ENCODE assay signal across 32 mouse cellular contexts in the genomic region with DNA sequence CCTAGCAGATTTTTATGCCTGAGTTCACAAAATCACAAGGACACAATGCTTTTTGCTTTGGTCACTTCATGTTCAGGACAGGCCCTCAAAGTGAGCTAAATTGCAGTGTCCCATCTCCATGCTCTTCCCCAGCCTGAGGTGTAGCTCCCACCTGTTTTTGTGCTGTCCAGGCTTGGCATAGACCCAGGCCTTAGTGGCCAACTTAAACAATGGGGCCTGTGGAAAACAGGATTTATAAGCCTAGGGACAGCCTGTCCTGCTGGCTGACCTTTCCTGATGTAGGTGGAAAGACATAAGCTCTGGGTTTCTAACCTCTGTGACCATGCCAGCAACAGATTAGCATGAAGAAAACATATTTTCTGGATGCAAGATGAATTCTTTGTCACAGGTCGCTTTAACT. TPM values are rescaled to one million over a fixed set of nuclear protein-coding genes. Genes with fewer than 3 reads are reported as not detected.
DNase-seq lines count a peak whose midpoint lies in the region; ATAC-seq and TF ChIP-seq lines count a peak whose summit lies in the region.
"Had no signal": no experiment of that assay in that cellular context is flagged by ENCODE, and none has a peak within 500 bp of the region (broad histone marks: within the 10 kb centered on the region; RNA-seq: fewer than 3 reads in every experiment).

No protein-coding gene starts in this region.

- H3K9me3 ChIP-seq in lung, postnatal 0 days (ENCODE audit: low read length) = no peaks in the 10 kb centered on the region
- H3K9me3 ChIP-seq: embryonic facial prominence, embryonic 15.5 days; limb, embryonic 13.5 days had no signal

- TF ChIP-seq EP300 in lung, postnatal 0 days (IDR thresholded peaks at IDR 0.05) = no peak

- DNase-seq in gastrocnemius, adult 18-20 months (ENCODE audit: low spot score) = peak; percentile 17
- no peak for DNase-seq in gastrocnemius, postnatal 10 days
- peak; percentile 60 for DNase-seq in kidney, postnatal 10 days
- DNase-seq in kidney, adult 8-10 months = no peak
- peak; percentile 4 for DNase-seq in lung, postnatal 25 days (ENCODE audit: low spot score)
- no peak for DNase-seq in lung, postnatal 0 days (ENCODE audit: low spot score)
- DNase-seq in heart, postnatal 4 days = peak; percentile 49
- no peak for DNase-seq in cerebellum, adult 11-12 months
- DNase-seq: cerebellum, adult 8-10 months; cerebellum, postnatal 36 days; layer of hippocampus, adult 9-11 months; lung, adult 18-20 months; lung, postnatal 4 days; midbrain, embryonic 14.5 days; thymus, adult 2 months; thymus, postnatal 4 days had no signal

- no peak for ATAC-seq in lung, postnatal 0 days
- ATAC-seq: CD4-positive, CD25-positive, alpha-beta regulatory T cell, adult 4 months; forebrain, embryonic 14.5 days; liver, embryonic 12.5 days had no signal

- H3K27ac ChIP-seq in lung, postnatal 0 days (ENCODE audit: low read length) = no peak overlapping the region
- H3K27ac ChIP-seq: embryonic facial prominence, embryonic 15.5 days; hindbrain, embryonic 14.5 days; limb, embryonic 13.5 days; liver, embryonic 12.5 days; stomach, postnatal 0 days had no signal

- no peak overlapping the region for H3K4me3 ChIP-seq in lung, postnatal 0 days (ENCODE audit: low read depth, low read length)
- H3K4me3 ChIP-seq: embryonic facial prominence, embryonic 15.5 days; limb, embryonic 13.5 days; liver, embryonic 12.5 days had no signal

- H3K4me1 ChIP-seq in lung, postnatal 0 days (ENCODE audit: insufficient read depth, low read depth, low read length) = no peaks in the 10 kb centered on the region
- H3K4me1 ChIP-seq: embryonic facial prominence, embryonic 15.5 days; limb, embryonic 13.5 days; liver, embryonic 12.5 days had no signal

- H3K4me2 ChIP-seq in lung, postnatal 0 days (replicated peaks; ENCODE audit: low read depth, low read length) = no peak overlapping the region
- H3K4me2 ChIP-seq: embryonic facial prominence, embryonic 15.5 days; hindbrain, embryonic 14.5 days; limb, embryonic 13.5 days; liver, embryonic 12.5 days had no signal

- H3K9ac ChIP-seq in lung, postnatal 0 days (replicated peaks; ENCODE audit: low read depth) = no peak overlapping the region
- H3K9ac ChIP-seq: embryonic facial prominence, embryonic 15.5 days; hindbrain, embryonic 14.5 days; limb, embryonic 13.5 days; liver, embryonic 12.5 days had no signal

- TF ChIP-seq CTCF in lung, postnatal 0 days (IDR thresholded peaks at IDR 0.05) = no peak

- WGBS in lung, postnatal 0 days = 70% methylated on average over 1 of the region's 1 CpGs

- H3K36me3 ChIP-seq in lung, postnatal 0 days (ENCODE audit: insufficient read depth, low read length) = no peaks in the 10 kb centered on the region
- H3K36me3 ChIP-seq: embryonic facial prominence, embryonic 15.5 days; limb, embryonic 13.5 days; liver, embryonic 12.5 days had no signal

- no peaks in the 10 kb centered on the region for H3K27me3 ChIP-seq in lung, postnatal 0 days (replicated peaks; ENCODE audit: insufficient read depth, low read length)
- H3K27me3 ChIP-seq: embryonic facial prominence, embryonic 15.5 days; limb, embryonic 13.5 days; liver, embryonic 12.5 days had no signal

RNA-seq across cellular contexts. Expression of a gene that starts 51.6 kb away (rescaled TPM):
- total RNA-seq in gastrocnemius, adult 18-20 months (2021) = not detected
- total RNA-seq in gastrocnemius, postnatal 10 days (2021) = not detected
- not detected in 2 replicates for polyA plus RNA-seq in lung, postnatal 0 days (2015; fragmentation: Nextera tagmentation; extraction: Ambion mirVana)
- not detected for total RNA-seq in heart, postnatal 4 days (2021)
- total RNA-seq: gastrocnemius, postnatal 36 days; left cerebral cortex, adult 18-20 months; left cerebral cortex, postnatal 25 days; megakaryocyte-erythroid progenitor cell, adult 5-6 weeks had no signal
- polyA plus RNA-seq: CD4-positive, CD25-positive, alpha-beta regulatory T cell, adult 4 months; embryonic facial prominence, embryonic 15.5 days; forebrain, embryonic 14.5 days; frontal cortex, adult 2 months; heart, embryonic 16.5 days; hindbrain, embryonic 14.5 days; intestine, embryonic 14.5 days; large intestine, adult 2 months; limb, embryonic 13.5 days; liver, embryonic 12.5 days; midbrain, embryonic 14.5 days; neural tube, embryonic 11.5 days; stomach, postnatal 0 days; thymus, adult 2 months had no signal

RNA-seq across cellular contexts. Expression of a gene that starts 54.0 kb away (rescaled TPM):
- 1 to 10 TPM; 3.2 to 3.4 TPM for total RNA-seq in gastrocnemius, adult 18-20 months (2021)
- total RNA-seq in gastrocnemius, postnatal 10 days (2021) = not detected
- polyA plus RNA-seq in lung, postnatal 0 days (2015; fragmentation: Nextera tagmentation; extraction: Ambion mirVana) = not detected in 2 replicates
- not detected for total RNA-seq in heart, postnatal 4 days (2021)
- total RNA-seq: left cerebral cortex, adult 18-20 months; left cerebral cortex, postnatal 25 days; megakaryocyte-erythroid progenitor cell, adult 5-6 weeks had no signal
- polyA plus RNA-seq: CD4-positive, CD25-positive, alpha-beta regulatory T cell, adult 4 months; embryonic facial prominence, embryonic 15.5 days; forebrain, embryonic 14.5 days; frontal cortex, adult 2 months; heart, embryonic 16.5 days; hindbrain, embryonic 14.5 days; intestine, embryonic 14.5 days; large intestine, adult 2 months; limb, embryonic 13.5 days; liver, embryonic 12.5 days; midbrain, embryonic 14.5 days; neural tube, embryonic 11.5 days; stomach, postnatal 0 days had no signal

Comparison
In these comparisons a context has a peak if more than half of its experiments do, and no peak if none do; other contexts are left out.
1. DNase-seq: peak in gastrocnemius, adult 18-20 months (single experiment), kidney, postnatal 10 days (single experiment), lung, postnatal 25 days (single experiment) and heart, postnatal 4 days (single experiment); none in gastrocnemius, postnatal 10 days (single experiment), kidney, adult 8-10 months (0 of 2), lung, postnatal 0 days (single experiment) and cerebellum, adult 11-12 months (single experiment).